In genomic region chr4:126085996-126086576, GRCm38 (mm10) we compare ENCODE assay signal across 8 mouse cellular contexts. TPM values are rescaled to one million over a fixed set of nuclear protein-coding genes. Genes with fewer than 3 reads are reported as not detected.
DNase-seq lines count a peak whose midpoint lies in the region; ATAC-seq and TF ChIP-seq lines count a peak whose summit lies in the region.

No protein-coding gene starts in this region.

- peak; percentile 96 for TF ChIP-seq CTCF in hindbrain, postnatal 0 days (IDR thresholded peaks at IDR 0.05; ENCODE audit: low read depth)
- TF ChIP-seq CTCF in left cerebral cortex, adult 2 months (IDR thresholded peaks at IDR 0.05), result peak; percentile 93

- ATAC-seq in hindbrain, postnatal 0 days, result peak; percentile 86

- peaks cover 17% of the 10 kb centered on the region; the same call in 1 of the 2 replicates for H3K36me3 ChIP-seq in hindbrain, postnatal 0 days (ENCODE audit: insufficient read depth, low read length)
- no peaks in the 10 kb centered on the region for H3K36me3 ChIP-seq in macrophage (ENCODE audit: inconsistent target)

- no peaks in the 10 kb centered on the region for H3K79me2 ChIP-seq in macrophage (ENCODE audit: inconsistent target)

- no peaks in the 10 kb centered on the region for H3K27me3 ChIP-seq in hindbrain, postnatal 0 days (ENCODE audit: insufficient read depth, low read length)

- 27% methylated on average over 7 of the region's 7 CpGs for WGBS in hindbrain, postnatal 0 days
- 3% methylated on average over 7 of the region's 7 CpGs for WGBS in macrophage (ENCODE audit: missing documents)

- no peak overlapping the region for H3K4me2 ChIP-seq in hindbrain, postnatal 0 days (ENCODE audit: low read depth, low read length)

- intact Hi-C loops in left cerebral cortex, adult 2 months (cut with DNase I), result loop anchor here (1.0 to 5.0 kb wide), 4 partner anchors 27 to 221 kb away; partner anchors contain the start of genes Sh3d21 and Trappc3

- no peaks in the 10 kb centered on the region for H3K9me3 ChIP-seq in hindbrain, postnatal 0 days (ENCODE audit: low read length)

- no peak overlapping the region for H3K4me3 ChIP-seq in hindbrain, postnatal 0 days (ENCODE audit: low read length)
- no peak overlapping the region for H3K4me3 ChIP-seq in left cerebral cortex, adult 2 months
- H3K4me3 ChIP-seq in macrophage (ENCODE audit: inconsistent target), result no peak overlapping the region

- H3K27ac ChIP-seq in hindbrain, postnatal 0 days, result peak overlapping the region; percentile 32; the same call in 1 of the 2 replicates
- peak overlapping the region; percentile 10; the same call in 1 of the 2 replicates for H3K27ac ChIP-seq in left cerebral cortex, adult 2 months
- peak overlapping the region; percentile 43 for H3K27ac ChIP-seq in macrophage

- H3K4me1 ChIP-seq in hindbrain, postnatal 0 days (ENCODE audit: insufficient read depth, low read length), result no peaks in the 10 kb centered on the region

- no peak overlapping the region for H3K9ac ChIP-seq in hindbrain, postnatal 0 days (replicated peaks; ENCODE audit: low read length)

- DNase-seq in WW6 (ENCODE audit: low read depth, low spot score), result peak; percentile 61
- peak; percentile 86 to 87 for DNase-seq in cerebellum, postnatal 36 days
- DNase-seq in gastrocnemius, adult 8-10 months (ENCODE audit: low spot score in 2 of 2), result peak; percentile 67 to 81
- DNase-seq in hindbrain, postnatal 0 days (ENCODE audit: low spot score), result peak; percentile 91
- peak; percentile 68 to 76 for DNase-seq in left cerebral cortex, adult 2 months (ENCODE audit: extremely low spot score in 1 of 2, low spot score in 2 of 2)
- peak; percentile 82 to 86 for DNase-seq in right cerebral cortex, postnatal 10 days (ENCODE audit: low spot score in 2 of 2)
- DNase-seq in urinary bladder, postnatal 25 days (ENCODE audit: low spot score), result peak; percentile 75

RNA-seq across cellular contexts. Expression of gene Lsm10, which starts 10.3 kb away (rescaled TPM):
- 10 to 100 TPM in 1 of 4 experiments, 1 to 10 TPM in 3; 8.8 to 10.9 (median 9.4) TPM for total RNA-seq in gastrocnemius, adult 8-10 months (2022)
- 25.1 and 54.7 TPM in 2 replicates for total RNA-seq in hindbrain, postnatal 0 days (2014; rRNA removed)
- 42.8 and 42.9 TPM in 2 replicates for polyA plus RNA-seq in hindbrain, postnatal 0 days (2015; fragmentation: Nextera tagmentation; extraction: Ambion mirVana)
- 10 to 100 TPM; 11.3 to 14.4 TPM for total RNA-seq in left cerebral cortex, adult 2 months (2021)
- 10 to 100 TPM in 18 of 26 experiments, 1 to 10 TPM in 8; 5.1 to 20.2 (median 12.4) TPM for total RNA-seq in macrophage (2018; cell fraction: chromatin; rRNA removed)
- total RNA-seq in macrophage (2018; cell fraction: cytosol; rRNA removed), result 10 to 100 TPM; 38.7 to 55.8 (median 46.8) TPM
- 10 to 100 TPM; 13.9 to 38.0 (median 27.4) TPM for total RNA-seq in macrophage (2018; cell fraction: nucleus; rRNA removed)
- 32.0 to 47.2 TPM (median 38.4 TPM) in 3 replicates for polyA plus RNA-seq in macrophage (2018)

RNA-seq across cellular contexts. Expression of gene Stk40, which starts 17.7 kb away (rescaled TPM):
- 100 to 1,000 TPM; 122 to 135 (median 128) TPM for total RNA-seq in gastrocnemius, adult 8-10 months (2022)
- 19.9 and 23.3 TPM in 2 replicates for total RNA-seq in hindbrain, postnatal 0 days (2014; rRNA removed)
- 17.6 and 19.7 TPM in 2 replicates for polyA plus RNA-seq in hindbrain, postnatal 0 days (2015; fragmentation: Nextera tagmentation; extraction: Ambion mirVana)
- 10 to 100 TPM; 39.8 to 56.4 TPM for total RNA-seq in left cerebral cortex, adult 2 months (2021)
- total RNA-seq in macrophage (2018; cell fraction: chromatin; rRNA removed), result 100 to 1,000 TPM in 16 of 26 experiments, 10 to 100 TPM in 10; 28.6 to 423 (median 113) TPM
- 100 to 1,000 TPM in 6 of 26 experiments, 10 to 100 TPM in 20; 25.5 to 234 (median 49.3) TPM for total RNA-seq in macrophage (2018; cell fraction: cytosol; rRNA removed)
- total RNA-seq in macrophage (2018; cell fraction: nucleus; rRNA removed), result 100 to 1,000 TPM in 14 of 26 experiments, 10 to 100 TPM in 12; 30.0 to 320 (median 112) TPM
- 16.8 to 26.2 TPM (median 19.5 TPM) in 3 replicates for polyA plus RNA-seq in macrophage (2018)

RNA-seq across cellular contexts. Expression of gene Oscp1, which starts 27.7 kb away (rescaled TPM):
- 1 to 10 TPM; 1.2 to 3.2 (median 2.9) TPM for total RNA-seq in gastrocnemius, adult 8-10 months (2022)
- total RNA-seq in hindbrain, postnatal 0 days (2014; rRNA removed), result 12.7 and 20.2 TPM in 2 replicates
- polyA plus RNA-seq in hindbrain, postnatal 0 days (2015; fragmentation: Nextera tagmentation; extraction: Ambion mirVana), result 43.4 and 46.6 TPM in 2 replicates
- total RNA-seq in left cerebral cortex, adult 2 months (2021), result 10 to 100 TPM; 49.2 to 57.1 TPM
- 1 to 10 TPM in 19 of 26 experiments, under 1 TPM in 1, not detected in 6; 0.44 to 6.3 (median 2.6) TPM for total RNA-seq in macrophage (2018; cell fraction: chromatin; rRNA removed)
- total RNA-seq in macrophage (2018; cell fraction: cytosol; rRNA removed), result 1 to 10 TPM; 1.0 to 3.2 (median 2.4) TPM
- 1 to 10 TPM in 16 of 26 experiments, under 1 TPM in 6, not detected in 4; 0.23 to 3.4 (median 1.7) TPM for total RNA-seq in macrophage (2018; cell fraction: nucleus; rRNA removed)
- polyA plus RNA-seq in macrophage (2018), result 1.3 to 1.4 TPM (median 1.4 TPM) in 3 replicates

RNA-seq across cellular contexts. Expression of gene Mrps15, which starts 39.4 kb away (rescaled TPM):
- total RNA-seq in gastrocnemius, adult 8-10 months (2022), result 10 to 100 TPM; 62.8 to 70.5 (median 66.0) TPM
- total RNA-seq in hindbrain, postnatal 0 days (2014; rRNA removed), result 33.9 and 45.1 TPM in 2 replicates
- polyA plus RNA-seq in hindbrain, postnatal 0 days (2015; fragmentation: Nextera tagmentation; extraction: Ambion mirVana), result 130 and 142 TPM in 2 replicates
- 10 to 100 TPM; 44.6 to 49.0 TPM for total RNA-seq in left cerebral cortex, adult 2 months (2021)
- 10 to 100 TPM; 12.9 to 88.3 (median 46.2) TPM for total RNA-seq in macrophage (2018; cell fraction: chromatin; rRNA removed)
- total RNA-seq in macrophage (2018; cell fraction: cytosol; rRNA removed), result 100 to 1,000 TPM in 1 of 26 experiments, 10 to 100 TPM in 25; 50.7 to 107 (median 72.5) TPM
- total RNA-seq in macrophage (2018; cell fraction: nucleus; rRNA removed), result 10 to 100 TPM; 14.7 to 86.0 (median 31.9) TPM
- polyA plus RNA-seq in macrophage (2018), result 75.9 to 175 TPM (median 85.2 TPM) in 3 replicates
